Mouse (Mus musculus): Measurements from ENCODE around the gene Sos1.
A peak's percentile ranks its signal among the peaks of the same experiment; 100 is the strongest.

Sos1 gene

GRCm38 (mm10) chr17:80480031-80480854 lies at the start of gene Sos1:
Gene Sos1, minus strand, starts transcription at chr17:80480453.
- peak; percentile 93 for DNase-seq (ENCODE audit: low spot score)

- no peak for DNase-seq (ENCODE audit: low spot score)
Measured at GRCm38 (mm10) chr17:80523231-80523630, 43.0 kb upstream of the Sos1 start.

- no peak for DNase-seq (ENCODE audit: low spot score)
Measured at GRCm38 (mm10) chr17:80522229-80522556, 41.9 kb upstream of the Sos1 start.

GRCm38 (mm10) chr17:80521521-80522228 lies 41.4 kb upstream of the Sos1 start:
- DNase-seq (ENCODE audit: low spot score) = no peak

- DNase-seq (ENCODE audit: low spot score) = no peak
Measured at GRCm38 (mm10) chr17:80520537-80520936, 40.3 kb upstream of the Sos1 start.

GRCm38 (mm10) chr17:80518811-80519210 lies 38.6 kb upstream of the Sos1 start:
- no peak for DNase-seq (ENCODE audit: low spot score)

GRCm38 (mm10) chr17:80517244-80517643 lies 37.0 kb upstream of the Sos1 start:
- no peak for DNase-seq (ENCODE audit: low spot score)

GRCm38 (mm10) chr17:80515956-80516355 lies 35.7 kb upstream of the Sos1 start:
- no peak for DNase-seq (ENCODE audit: low spot score)

GRCm38 (mm10) chr17:80515513-80515912 lies 35.3 kb upstream of the Sos1 start:
- DNase-seq (ENCODE audit: low spot score) = no peak

- no peak for DNase-seq (ENCODE audit: low spot score)
Measured at GRCm38 (mm10) chr17:80513766-80514165, 33.5 kb upstream of the Sos1 start.

- no peak for DNase-seq (ENCODE audit: low spot score)
Measured at GRCm38 (mm10) chr17:80510459-80510855, 30.2 kb upstream of the Sos1 start.

- DNase-seq (ENCODE audit: low spot score) = no peak
Measured at GRCm38 (mm10) chr17:80509494-80510458, 29.5 kb upstream of the Sos1 start.

GRCm38 (mm10) chr17:80505766-80506165 lies 25.5 kb upstream of the Sos1 start:
- DNase-seq (ENCODE audit: low spot score) = no peak

- DNase-seq (ENCODE audit: low spot score) = no peak
Measured at GRCm38 (mm10) chr17:80505342-80505741, 25.1 kb upstream of the Sos1 start.

- DNase-seq (ENCODE audit: low spot score) = no peak
Measured at GRCm38 (mm10) chr17:80501805-80502172, 21.5 kb upstream of the Sos1 start.

- no peak for DNase-seq (ENCODE audit: low spot score)
Measured at GRCm38 (mm10) chr17:80501037-80501804, 21.0 kb upstream of the Sos1 start.

- DNase-seq (ENCODE audit: low spot score) = no peak
Measured at GRCm38 (mm10) chr17:80500025-80500424, 19.8 kb upstream of the Sos1 start.

- no peak for DNase-seq (ENCODE audit: low spot score)
Measured at GRCm38 (mm10) chr17:80498600-80499268, 18.5 kb upstream of the Sos1 start.

GRCm38 (mm10) chr17:80497183-80497601 lies 16.9 kb upstream of the Sos1 start:
- no peak for DNase-seq (ENCODE audit: low spot score)

- no peak for DNase-seq (ENCODE audit: low spot score)
Measured at GRCm38 (mm10) chr17:80496607-80497170, 16.4 kb upstream of the Sos1 start.

- no peak for DNase-seq (ENCODE audit: low spot score)
Measured at GRCm38 (mm10) chr17:80496185-80496584, 15.9 kb upstream of the Sos1 start.

All from ovary, postnatal 14 days (tissue).